8 mouse cellular contexts compared by ENCODE assay signal in the genomic region with DNA sequence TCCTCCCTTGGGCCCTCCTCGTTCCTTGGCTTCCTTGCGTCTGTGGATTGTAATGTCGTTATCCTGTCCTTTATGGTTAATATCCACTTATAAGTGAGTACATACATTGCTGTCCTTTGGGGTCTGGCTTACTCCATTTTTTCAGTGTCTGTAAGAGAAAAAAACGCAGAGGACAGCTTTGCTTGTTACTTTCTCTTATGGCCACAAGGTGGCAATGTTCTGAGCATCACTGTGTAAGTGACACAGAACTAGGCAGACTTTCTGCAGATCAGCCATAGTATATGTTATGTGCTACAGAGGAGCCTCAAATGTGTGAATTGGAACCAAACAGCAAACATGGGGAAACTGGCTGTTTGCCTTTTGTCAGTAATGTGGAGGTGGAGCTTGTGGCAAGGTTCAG. TPM values are rescaled to one million over a fixed set of nuclear protein-coding genes. Genes with fewer than 3 reads are reported as not detected.
DNase-seq lines count a peak whose midpoint lies in the region; ATAC-seq and TF ChIP-seq lines count a peak whose summit lies in the region.
"Had no signal": no experiment of that assay in that cellular context is flagged by ENCODE, and none has a peak within 500 bp of the region (broad histone marks: within the 10 kb centered on the region; RNA-seq: fewer than 3 reads in every experiment).

No protein-coding gene starts in this region.

- H3K36me3 ChIP-seq in liver, adult 2 months (ENCODE audit: control insufficient read depth, insufficient read depth, low read length) = no peaks in the 10 kb centered on the region
- no peaks in the 10 kb centered on the region for H3K36me3 ChIP-seq in liver, embryonic 12.5 days
- no peaks in the 10 kb centered on the region for H3K36me3 ChIP-seq in hindbrain, postnatal 0 days (ENCODE audit: insufficient read depth, low read length)
- H3K36me3 ChIP-seq in neural tube, embryonic 12.5 days = no peaks in the 10 kb centered on the region

- no peaks in the 10 kb centered on the region for H3K4me1 ChIP-seq in liver, adult 2 months (ENCODE audit: control insufficient read depth, insufficient read depth, low read length)
- no peaks in the 10 kb centered on the region for H3K4me1 ChIP-seq in liver, embryonic 12.5 days
- H3K4me1 ChIP-seq in cortical plate, adult 2 months (ENCODE audit: control insufficient read depth, insufficient read depth, low read length) = peaks cover 8% of the 10 kb centered on the region
- peaks cover 6% of the 10 kb centered on the region for H3K4me1 ChIP-seq in hindbrain, postnatal 0 days (ENCODE audit: insufficient read depth, low read length)
- peaks cover 21% of the 10 kb centered on the region for H3K4me1 ChIP-seq in neural tube, embryonic 12.5 days
- H3K4me1 ChIP-seq: megakaryocyte, embryonic 14.5 days had no signal

- WGBS in liver, adult 2 months = 31% methylated on average over 4 of the region's 4 CpGs
- WGBS in liver, embryonic 12.5 days (ENCODE audit: insufficient replicate concordance) = 29% methylated on average over 4 of the region's 4 CpGs
- 26% methylated on average over 4 of the region's 4 CpGs for WGBS in hindbrain, postnatal 0 days
- WGBS in neural tube, embryonic 12.5 days = 36% methylated on average over 4 of the region's 4 CpGs

- no peak overlapping the region for H3K4me3 ChIP-seq in liver, adult 2 months (ENCODE audit: insufficient read depth, low read depth, low read length)
- H3K4me3 ChIP-seq in liver, embryonic 12.5 days = no peak overlapping the region
- H3K4me3 ChIP-seq in cortical plate, adult 2 months (ENCODE audit: insufficient read depth, low read length) = no peak overlapping the region
- no peak overlapping the region for H3K4me3 ChIP-seq in hindbrain, postnatal 0 days (ENCODE audit: low read length)
- H3K4me3 ChIP-seq in neural tube, embryonic 12.5 days = no peak overlapping the region
- H3K4me3 ChIP-seq: megakaryocyte, embryonic 14.5 days had no signal

- TF ChIP-seq POLR2A in liver, adult 2 months (IDR thresholded peaks at IDR 0.05; ENCODE audit: extremely low read depth, insufficient read depth, low read length) = no peak
- TF ChIP-seq POLR2A in cortical plate, adult 2 months (IDR thresholded peaks at IDR 0.05; ENCODE audit: extremely low read depth, insufficient read depth, low read length) = no peak

- H3K27ac ChIP-seq in liver, adult 2 months (replicated peaks; ENCODE audit: insufficient read depth, low read depth, low read length) = no peak overlapping the region
- H3K27ac ChIP-seq in liver, embryonic 12.5 days = no peak overlapping the region
- H3K27ac ChIP-seq in cortical plate, adult 2 months (ENCODE audit: insufficient read depth, low read length) = no peak overlapping the region
- no peak overlapping the region for H3K27ac ChIP-seq in hindbrain, postnatal 0 days
- H3K27ac ChIP-seq in neural tube, embryonic 12.5 days = no peak overlapping the region

- H3K4me2 ChIP-seq in liver, embryonic 12.5 days = no peak overlapping the region
- H3K4me2 ChIP-seq in hindbrain, postnatal 0 days (ENCODE audit: low read depth, low read length) = no peak overlapping the region
- no peak overlapping the region for H3K4me2 ChIP-seq in neural tube, embryonic 12.5 days (replicated peaks)

- 0 out of 2 replicates have a peak, but pooled peaks have one; percentile 13 for TF ChIP-seq CTCF in liver, adult 2 months (IDR thresholded peaks at IDR 0.05; ENCODE audit: low read depth, low read length)
- TF ChIP-seq CTCF in cortical plate, adult 2 months (IDR thresholded peaks at IDR 0.05; ENCODE audit: extremely low read depth, insufficient read depth, low read length) = peak; percentile 41; the same call in 1 of the 2 replicates
- TF ChIP-seq CTCF in hindbrain, postnatal 0 days (IDR thresholded peaks at IDR 0.05; ENCODE audit: low read depth) = peak; percentile 86

- ATAC-seq in liver, embryonic 12.5 days = no peak
- ATAC-seq in hindbrain, postnatal 0 days = peak; percentile 61
- peak; percentile 54; the same call in 1 of the 2 replicates for ATAC-seq in neural tube, embryonic 12.5 days (ENCODE audit: low FRiP score, low read depth)

- H3K79me2 ChIP-seq in liver, adult 2 months (ENCODE audit: control insufficient read depth, insufficient read depth, low read length) = no peaks in the 10 kb centered on the region

- H3K27me3 ChIP-seq in liver, adult 2 months (ENCODE audit: control insufficient read depth, insufficient read depth, low read length) = no peaks in the 10 kb centered on the region
- H3K27me3 ChIP-seq in liver, embryonic 12.5 days (replicated peaks) = no peaks in the 10 kb centered on the region; the same call in 1 of the 2 replicates
- H3K27me3 ChIP-seq in hindbrain, postnatal 0 days (ENCODE audit: insufficient read depth, low read length) = no peaks in the 10 kb centered on the region
- H3K27me3 ChIP-seq in neural tube, embryonic 12.5 days (replicated peaks) = no peaks in the 10 kb centered on the region

- H3K9me3 ChIP-seq in liver, embryonic 12.5 days (replicated peaks) = 0 out of 2 replicates have a peak, but pooled peaks cover 1% of the 10 kb centered on the region
- H3K9me3 ChIP-seq in hindbrain, postnatal 0 days (ENCODE audit: low read length) = no peaks in the 10 kb centered on the region
- H3K9me3 ChIP-seq in neural tube, embryonic 12.5 days = no peaks in the 10 kb centered on the region

- DNase-seq in liver, adult 2 months (ENCODE audit: extremely low read depth, low read depth, low spot score) = peak; percentile 33
- peak; percentile 81 for DNase-seq in hindbrain, postnatal 0 days (ENCODE audit: low spot score)
- no peak for DNase-seq in right cerebral cortex, postnatal 4 days
- no peak for DNase-seq in spleen, adult 12 weeks (ENCODE audit: low spot score)

- H3K9ac ChIP-seq in liver, adult 2 months (ENCODE audit: low read depth, low read length) = no peak overlapping the region
- no peak overlapping the region for H3K9ac ChIP-seq in liver, embryonic 12.5 days
- no peak overlapping the region for H3K9ac ChIP-seq in hindbrain, postnatal 0 days (replicated peaks; ENCODE audit: low read length)
- no peak overlapping the region for H3K9ac ChIP-seq in neural tube, embryonic 12.5 days

RNA-seq across cellular contexts. Expression of gene Dchs2, which starts 17.6 kb away (rescaled TPM):
- 0.09 and 0.13 TPM in 2 replicates for total RNA-seq in liver, adult 2 months (2014; rRNA removed)
- 0.01 TPM in 2 replicates for polyA plus RNA-seq in liver, adult 2 months (2012; rRNA removed)
- 0.01 and 0.02 TPM in 2 replicates for polyA plus RNA-seq in liver, embryonic 12.5 days (2016; fragmentation: Nextera tagmentation; extraction: Ambion mirVana)
- 0.26 and 0.38 TPM in 2 replicates for polyA plus RNA-seq in cortical plate, adult 2 months (2012; rRNA removed)
- 10.5 and 11.1 TPM in 2 replicates for total RNA-seq in hindbrain, postnatal 0 days (2014; rRNA removed)
- polyA plus RNA-seq in hindbrain, postnatal 0 days (2015; fragmentation: Nextera tagmentation; extraction: Ambion mirVana) = 0.48 and 0.55 TPM in 2 replicates
- polyA plus RNA-seq in neural tube, embryonic 12.5 days (2016; fragmentation: Nextera tagmentation; extraction: Ambion mirVana) = 1.00 and 1.1 TPM in 2 replicates

RNA-seq across cellular contexts. Expression of gene Plrg1, which starts 54.8 kb away (rescaled TPM):
- 34.1 and 35.1 TPM in 2 replicates for total RNA-seq in liver, adult 2 months (2014; rRNA removed)
- polyA plus RNA-seq in liver, adult 2 months (2012; rRNA removed) = 20.7 and 21.8 TPM in 2 replicates
- polyA plus RNA-seq in liver, embryonic 12.5 days (2016; fragmentation: Nextera tagmentation; extraction: Ambion mirVana) = 66.2 and 69.4 TPM in 2 replicates
- polyA plus RNA-seq in cortical plate, adult 2 months (2012; rRNA removed) = 45.0 TPM in 2 replicates
- total RNA-seq in hindbrain, postnatal 0 days (2014; rRNA removed) = 62.7 and 71.2 TPM in 2 replicates
- polyA plus RNA-seq in hindbrain, postnatal 0 days (2015; fragmentation: Nextera tagmentation; extraction: Ambion mirVana) = 74.8 and 77.7 TPM in 2 replicates
- 113 and 118 TPM in 2 replicates for polyA plus RNA-seq in neural tube, embryonic 12.5 days (2016; fragmentation: Nextera tagmentation; extraction: Ambion mirVana)

Comparison
In these comparisons a context has a peak if more than half of its experiments do, and no peak if none do; other contexts are left out.
1. DNase-seq: peak in liver, adult 2 months (single experiment) and hindbrain, postnatal 0 days (single experiment); none in right cerebral cortex, postnatal 4 days (single experiment) and spleen, adult 12 weeks (single experiment).
2. CTCF ChIP-seq: peak in every context shown above with its lines; median percentile 86 in hindbrain, postnatal 0 days; 41 in cortical plate, adult 2 months; 13 in liver, adult 2 months.